Mouse (Mus musculus): ENCODE results near the gene Kcnt1. TPM values are rescaled to one million over a fixed set of nuclear protein-coding genes. Genes with fewer than 3 reads are reported as not detected.

Gene Kcnt1
- total RNA-seq, 2 experiments from 2014 or later, result 0.21 to 0.25 TPM

Other genes with a start within 250 kb of the Kcnt1 start
- not detected for gene Ccdc183, start 246.1 kb upstream of the Kcnt1 start, total RNA-seq (2021)
- gene Tmem141, start 241.7 kb upstream of the Kcnt1 start, total RNA-seq (2021), result 10 to 100 TPM; 33.9 to 37.9 TPM
- 1 to 10 TPM; 7.1 to 8.1 TPM for gene Fcna, start 235.7 kb upstream of the Kcnt1 start, total RNA-seq (2021)
- under 1 TPM; 0.64 to 0.72 TPM for gene Lcn8, start 210.6 kb upstream of the Kcnt1 start, total RNA-seq (2021)
- gene Lcn5, start 205.8 kb upstream of the Kcnt1 start, total RNA-seq (2021), result not detected
- gene Lcn6, start 186.9 kb upstream of the Kcnt1 start, total RNA-seq (2021), result not detected
- gene Lcn10, start 181.0 kb upstream of the Kcnt1 start, total RNA-seq (2021), result not detected
- not detected for gene Obp2a, start 163.7 kb upstream of the Kcnt1 start, total RNA-seq (2021)
- 10 to 100 TPM; 16.9 to 18.3 TPM for gene Bmyc, start 157.0 kb upstream of the Kcnt1 start, total RNA-seq (2021)
- gene Obp2b, start 126.7 kb upstream of the Kcnt1 start, total RNA-seq (2021), result not detected
- gene Lcn3, start 98.2 kb upstream of the Kcnt1 start, total RNA-seq (2021), result not detected
- gene Lcn11, start 86.7 kb upstream of the Kcnt1 start, total RNA-seq (2021), result not detected
- gene Gm13539, start 81.5 kb upstream of the Kcnt1 start, total RNA-seq (2021), result not detected
- not detected for gene Glt6d1, start 47.9 kb upstream of the Kcnt1 start, total RNA-seq (2021)
- gene Lcn9, start 40.6 kb upstream of the Kcnt1 start, total RNA-seq (2021), result not detected
- gene Sohlh1, start 16.5 kb upstream of the Kcnt1 start, total RNA-seq (2021), result not detected
- gene Camsap1, start 119.5 kb downstream of the Kcnt1 start, total RNA-seq (2021), result 10 to 100 TPM; 32.6 to 32.8 TPM
- 10 to 100 TPM; 80.3 to 90.3 TPM for gene Ubac1, start 158.0 kb downstream of the Kcnt1 start, total RNA-seq (2021)

Measured in heart, adult 18-20 months (tissue).